Mouse (Mus musculus) cerebellum, adult 2 months (tissue): ENCODE results near the gene Tle3.

ENCODE experiments used
- CTCF ChIP-seq: fragments of 200-500 bp; IDR thresholded peaks from 2 replicates; pipeline ENCODE4 v1.5.1; 2011; ENCODE audit warnings: low read depth, mild to moderate bottlenecking, control low read depth, low read length, moderate library complexity, borderline replicate concordance; ENCODE audit not compliant: insufficient read depth
- POLR2A ChIP-seq: fragments of 200-500 bp; IDR thresholded peaks from 2 replicates; pipeline ENCODE4 v1.6.1; 2011; ENCODE audit warnings: low read length, control low read depth, borderline replicate concordance; ENCODE audit not compliant: insufficient read depth

- no peak for TF ChIP-seq CTCF
- TF ChIP-seq POLR2A, result no peak
These were observed 6.1 kb upstream of the Tle3 start for GRCm38 (mm10) chr9:61366108-61366507.
